ENCODE assay signal across 13 mouse cellular contexts in genomic region chr4:55215425-55216174, GRCm38 (mm10).
DNase-seq lines count a peak whose midpoint lies in the region; ATAC-seq and TF ChIP-seq lines count a peak whose summit lies in the region.
"Had no signal": no experiment of that assay in that cellular context is flagged by ENCODE, and none has a peak within 500 bp of the region (broad histone marks: within the 10 kb centered on the region; RNA-seq: fewer than 3 reads in every experiment).

No protein-coding gene starts in this region.

- H3K27ac ChIP-seq in forebrain, embryonic 10.5 days, result peak overlapping the region; percentile 74
- H3K27ac ChIP-seq in forebrain, embryonic 12.5 days, result no peak overlapping the region; the same call in 1 of the 2 replicates
- no peak overlapping the region for H3K27ac ChIP-seq in limb, embryonic 14.5 days (replicated peaks; ENCODE audit: low read depth, low read length)
- no peak overlapping the region for H3K27ac ChIP-seq in limb, embryonic 10.5 days
- H3K27ac ChIP-seq in forebrain, embryonic 13.5 days, result peak overlapping the region; percentile 10; the same call in 1 of the 2 replicates
- H3K27ac ChIP-seq: heart, adult 2 months; kidney, embryonic 15.5 days; liver, embryonic 14.5 days had no signal

- 57% methylated on average over 9 of the region's 9 CpGs for WGBS in forebrain, embryonic 10.5 days
- 49% methylated on average over 9 of the region's 9 CpGs for WGBS in forebrain, embryonic 12.5 days
- 49% methylated on average over 9 of the region's 9 CpGs for WGBS in limb, embryonic 14.5 days
- WGBS in limb, embryonic 10.5 days, result 61% methylated on average over 9 of the region's 9 CpGs
- 48% methylated on average over 9 of the region's 9 CpGs for WGBS in forebrain, embryonic 13.5 days

- H3K4me1 ChIP-seq in forebrain, embryonic 10.5 days, result peaks cover 37% of the 10 kb centered on the region
- peaks cover 26% of the 10 kb centered on the region for H3K4me1 ChIP-seq in forebrain, embryonic 12.5 days
- H3K4me1 ChIP-seq in limb, embryonic 14.5 days (ENCODE audit: control insufficient read depth, insufficient read depth, low read length), result no peaks in the 10 kb centered on the region; the same call in 1 of the 2 replicates
- H3K4me1 ChIP-seq in limb, embryonic 10.5 days, result peaks cover 14% of the 10 kb centered on the region
- H3K4me1 ChIP-seq in forebrain, embryonic 13.5 days, result peaks cover 24% of the 10 kb centered on the region
- H3K4me1 ChIP-seq: kidney, embryonic 15.5 days had no signal

- no peak overlapping the region for H3K4me2 ChIP-seq in forebrain, embryonic 12.5 days
- no peak overlapping the region for H3K4me2 ChIP-seq in limb, embryonic 14.5 days (replicated peaks; ENCODE audit: low read depth, low read length, severe bottlenecking)
- H3K4me2 ChIP-seq in forebrain, embryonic 13.5 days, result no peak overlapping the region
- H3K4me2 ChIP-seq: kidney, embryonic 15.5 days had no signal

- no peaks in the 10 kb centered on the region for H3K36me3 ChIP-seq in forebrain, embryonic 10.5 days (replicated peaks)
- H3K36me3 ChIP-seq in forebrain, embryonic 12.5 days (replicated peaks), result no peaks in the 10 kb centered on the region
- H3K36me3 ChIP-seq in limb, embryonic 14.5 days (ENCODE audit: control insufficient read depth, insufficient read depth, low read length), result no peaks in the 10 kb centered on the region
- H3K36me3 ChIP-seq in limb, embryonic 10.5 days, result no peaks in the 10 kb centered on the region
- H3K36me3 ChIP-seq in forebrain, embryonic 13.5 days (ENCODE audit: poor library complexity, severe bottlenecking), result no peaks in the 10 kb centered on the region
- H3K36me3 ChIP-seq: kidney, embryonic 15.5 days had no signal

- no peak overlapping the region for H3K9ac ChIP-seq in forebrain, embryonic 12.5 days
- H3K9ac ChIP-seq in limb, embryonic 14.5 days (ENCODE audit: low read depth, low read length, severe bottlenecking), result no peak overlapping the region
- no peak overlapping the region for H3K9ac ChIP-seq in forebrain, embryonic 13.5 days
- H3K9ac ChIP-seq: kidney, embryonic 15.5 days; liver, embryonic 14.5 days had no signal

- no peaks in the 10 kb centered on the region for H3K9me3 ChIP-seq in forebrain, embryonic 10.5 days
- no peaks in the 10 kb centered on the region for H3K9me3 ChIP-seq in forebrain, embryonic 12.5 days
- H3K9me3 ChIP-seq in limb, embryonic 14.5 days (ENCODE audit: control insufficient read depth, low read length), result no peaks in the 10 kb centered on the region
- H3K9me3 ChIP-seq in limb, embryonic 10.5 days (replicated peaks), result no peaks in the 10 kb centered on the region
- no peaks in the 10 kb centered on the region for H3K9me3 ChIP-seq in forebrain, embryonic 13.5 days (replicated peaks)
- H3K9me3 ChIP-seq: kidney, embryonic 15.5 days had no signal

- no peak for ATAC-seq in forebrain, embryonic 12.5 days (ENCODE audit: low FRiP score)
- peak; percentile 53; the same call in 1 of the 2 replicates for ATAC-seq in limb, embryonic 14.5 days (ENCODE audit: low FRiP score, low read depth)
- 0 out of 2 replicates have a peak, but pooled peaks have one; percentile 16 for ATAC-seq in forebrain, embryonic 13.5 days

- no peak for TF ChIP-seq POLR2A in limb, embryonic 14.5 days (IDR thresholded peaks at IDR 0.05; ENCODE audit: borderline replicate concordance, extremely low read depth, insufficient read depth, insufficient read length)

- no peak for DNase-seq in forebrain, embryonic 10.5 days (ENCODE audit: extremely low spot score, low spot score)
- no peak for DNase-seq in limb, embryonic 14.5 days (ENCODE audit: low spot score)
- no peak for DNase-seq in limb, embryonic 10.5 days (ENCODE audit: low spot score)
- peak; percentile 72 for DNase-seq in MN1 (ENCODE audit: low spot score)
- no peak for DNase-seq in kidney, adult 11 months
- DNase-seq in frontal cortex, postnatal 25 days (ENCODE audit: low spot score in 2 of 2), result no peak
- DNase-seq: cerebellum, adult 11-12 months; lung, postnatal 36 days had no signal

- H3K27me3 ChIP-seq in forebrain, embryonic 10.5 days (ENCODE audit: poor library complexity, severe bottlenecking), result no peaks in the 10 kb centered on the region
- H3K27me3 ChIP-seq in forebrain, embryonic 12.5 days, result no peaks in the 10 kb centered on the region
- no peaks in the 10 kb centered on the region for H3K27me3 ChIP-seq in limb, embryonic 14.5 days (ENCODE audit: control insufficient read depth, insufficient read depth, low read length)
- H3K27me3 ChIP-seq in limb, embryonic 10.5 days (ENCODE audit: low read depth, poor library complexity, severe bottlenecking), result no peaks in the 10 kb centered on the region
- H3K27me3 ChIP-seq in forebrain, embryonic 13.5 days, result no peaks in the 10 kb centered on the region
- H3K27me3 ChIP-seq: kidney, embryonic 15.5 days had no signal

- no peak overlapping the region for H3K4me3 ChIP-seq in forebrain, embryonic 10.5 days
- no peak overlapping the region for H3K4me3 ChIP-seq in forebrain, embryonic 12.5 days (replicated peaks)
- no peak overlapping the region for H3K4me3 ChIP-seq in limb, embryonic 14.5 days (replicated peaks; ENCODE audit: low read length)
- no peak overlapping the region for H3K4me3 ChIP-seq in limb, embryonic 10.5 days
- no peak overlapping the region for H3K4me3 ChIP-seq in forebrain, embryonic 13.5 days
- H3K4me3 ChIP-seq: heart, adult 2 months; kidney, embryonic 15.5 days had no signal

Comparison
In these comparisons a context has a peak if more than half of its experiments do, and no peak if none do; other contexts are left out.
1. H3K27ac ChIP-seq: peak in forebrain, embryonic 10.5 days (single experiment) and forebrain, embryonic 13.5 days (single experiment); none in forebrain, embryonic 12.5 days (single experiment), limb, embryonic 14.5 days (single experiment) and limb, embryonic 10.5 days (single experiment).